Mouse (Mus musculus) layer of hippocampus, adult 2 months (tissue): ENCODE results near the gene Slc35b2. TPM values are rescaled to one million over a fixed set of nuclear protein-coding genes. Genes with fewer than 3 reads are reported as not detected.

Experiments
- DNase-seq, 2 experiments: peaks; one replicate each; pipeline ENCODE4 v3.0.0; 2022; ENCODE audit warnings: low spot score in 2 of 2
- H3K27ac ChIP-seq: fragments of 200-600 bp; 2 replicates; pipeline ENCODE4 v1.8.1; 2022
- H3K4me3 ChIP-seq: fragments of 200-600 bp; 2 replicates; pipeline ENCODE4 v1.8.1; 2022; ENCODE audit warnings: mild to moderate bottlenecking
- CTCF ChIP-seq: fragments of 200-600 bp; conservative IDR thresholded peaks from 2 replicates; pipeline ENCODE4 v1.8.1; 2022; ENCODE audit warnings: antibody characterized with exemption, mild to moderate bottlenecking, moderate library complexity
- total RNA-seq, 2 experiments: library from RNA; stranded (reverse); gene quantifications; 2 replicates each; pipeline ENCODE4 v1.2.3; 2021

Gene Slc35b2
- total RNA-seq, 2 experiments from 2014 or later, result 31.1 to 31.8 TPM

DNA sequence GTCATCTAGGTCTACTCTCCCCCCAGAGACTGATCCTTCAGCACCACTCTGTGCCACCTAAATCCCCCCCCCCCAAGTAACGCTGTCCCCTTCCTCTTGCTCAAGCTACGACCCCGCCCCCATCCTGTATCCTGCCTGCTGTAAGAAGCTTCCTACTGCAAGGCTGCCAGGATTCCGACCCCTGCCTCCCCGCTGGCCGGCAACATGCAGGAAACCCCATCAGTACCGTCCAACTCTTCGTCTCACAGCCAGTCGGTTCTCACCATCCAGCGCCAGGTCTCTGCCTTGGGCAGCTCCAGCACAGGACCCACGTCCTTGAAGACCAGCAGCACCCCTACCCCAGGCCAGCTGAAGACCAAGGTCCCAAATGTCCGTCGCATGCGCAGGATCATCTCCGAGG is 30.8 kb upstream of the Slc35b2 start:
- Histone ChIP-seq H3K27ac (no peak overlapping the region), H3K4me3 (no peak overlapping the region)
- no peak for DNase-seq
- TF ChIP-seq CTCF, result no peak

DNA sequence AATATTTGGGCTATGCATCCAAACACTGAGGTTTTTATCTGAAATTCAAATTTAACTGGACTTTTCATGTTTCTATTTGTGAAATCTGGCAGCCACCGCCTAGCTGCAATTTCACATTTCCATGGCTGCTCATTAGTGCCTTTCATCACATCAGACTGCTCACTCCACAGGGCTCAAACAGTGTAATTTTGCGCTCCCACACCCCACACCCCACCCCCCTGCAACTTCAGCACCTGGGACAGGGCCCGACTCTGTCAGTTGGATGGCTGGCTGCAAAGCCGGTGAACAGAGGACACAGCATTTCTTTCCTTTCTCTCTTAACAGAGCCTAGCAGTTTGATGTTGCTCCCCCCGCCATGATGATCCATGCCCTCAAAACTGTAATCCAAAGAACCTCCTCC is 27.4 kb upstream of the Slc35b2 start:
- Histone ChIP-seq H3K4me3 (no peak overlapping the region), H3K27ac (no peak overlapping the region)
- no peak for DNase-seq
- TF ChIP-seq CTCF, result no peak

DNA sequence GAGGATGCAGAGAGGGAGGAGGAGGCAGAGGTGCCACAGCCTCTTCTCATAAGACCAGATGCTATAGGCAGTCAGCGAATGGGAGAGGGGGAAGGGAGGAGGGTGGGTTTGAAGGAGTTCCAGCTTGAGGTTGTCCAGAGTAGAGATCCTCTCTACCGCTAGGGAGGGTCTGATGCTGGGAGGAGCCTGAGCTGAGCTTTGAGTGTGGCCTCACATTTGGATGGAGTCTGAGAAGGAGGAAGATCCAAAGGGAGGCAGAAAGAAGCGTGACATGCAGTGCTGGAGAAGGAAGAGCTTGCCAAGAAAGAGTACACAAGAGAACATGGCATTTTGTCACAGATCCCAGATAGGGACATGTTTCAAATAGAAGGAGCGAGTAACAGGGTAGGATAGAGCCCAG is 25.3 kb upstream of the Slc35b2 start:
- DNase-seq, result no peak
- no peak for TF ChIP-seq CTCF
- H3K27ac ChIP-seq, result peak overlapping the region; percentile 36; the same call in 1 of the 2 replicates
- H3K4me3 ChIP-seq, result no peak overlapping the region

DNA sequence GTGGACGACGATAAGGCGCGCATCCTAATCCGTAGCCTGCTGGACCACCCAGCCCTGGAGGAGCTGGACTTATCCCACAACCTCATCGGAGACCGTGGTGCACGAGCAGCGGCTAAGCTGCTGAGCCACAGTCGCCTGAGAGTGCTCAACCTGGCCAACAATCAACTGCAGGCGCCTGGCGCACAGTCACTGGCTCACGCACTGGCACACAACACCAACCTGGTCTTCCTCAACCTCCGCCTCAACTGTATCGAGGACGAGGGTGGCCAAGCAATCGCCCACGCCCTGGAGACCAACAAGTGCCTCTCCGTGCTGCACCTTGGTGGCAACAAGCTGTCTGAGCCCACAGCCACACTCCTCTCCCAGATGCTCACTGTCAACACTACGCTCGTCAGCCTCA is 24.0 kb upstream of the Slc35b2 start:
- Histone ChIP-seq H3K4me3 (no peak overlapping the region), H3K27ac (no peak overlapping the region)
- no peak for TF ChIP-seq CTCF
- DNase-seq, result no peak

DNA sequence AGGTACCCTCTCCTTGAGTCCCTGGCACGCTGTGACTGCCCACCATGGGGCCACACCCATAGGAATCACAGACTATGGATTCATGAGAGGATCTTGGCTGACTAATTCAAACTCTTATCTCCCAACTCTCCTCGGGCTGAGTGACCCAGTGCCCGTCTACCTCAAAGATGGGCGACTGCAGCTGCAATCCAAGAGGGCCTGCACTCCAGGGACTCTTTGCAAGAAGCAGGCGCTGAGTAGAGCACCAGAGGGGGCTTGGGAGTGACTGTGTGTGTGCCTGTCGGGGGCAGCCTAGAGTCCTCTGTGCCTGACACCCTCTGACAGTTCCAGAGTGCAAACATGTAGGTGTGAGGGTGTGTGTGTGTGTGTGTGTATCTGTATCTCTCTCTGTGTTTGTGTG is 21.5 kb upstream of the Slc35b2 start:
- no peak for TF ChIP-seq CTCF
- no peak overlapping the region for H3K4me3 ChIP-seq
- 0 out of 2 replicates have a peak overlapping the region, but pooled peaks have one; percentile 2 for H3K27ac ChIP-seq
- DNase-seq, result no peak

DNA sequence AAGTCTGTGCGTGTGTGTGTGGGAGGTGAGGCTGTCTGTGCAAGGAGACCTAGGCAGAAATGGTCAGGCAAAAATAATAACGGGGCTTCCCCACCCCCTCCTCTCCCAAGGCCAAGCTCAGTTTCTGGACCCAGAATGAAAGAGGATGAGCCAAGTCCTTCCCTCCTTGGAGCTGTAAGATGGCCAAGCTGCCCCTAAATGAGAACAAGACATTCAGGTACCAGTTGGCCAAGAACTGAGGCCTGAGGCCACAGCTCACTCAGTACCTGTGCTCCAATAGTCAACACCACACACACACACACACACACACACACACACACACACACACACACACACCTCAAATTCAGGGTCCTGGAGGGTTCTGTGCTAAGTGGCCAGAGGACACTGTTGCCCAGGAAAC is 21.0 kb upstream of the Slc35b2 start:
- no peak for DNase-seq
- Histone ChIP-seq H3K27ac (peak overlapping the region; percentile 59; the same call in 1 of the 2 replicates), H3K4me3 (no peak overlapping the region)
- TF ChIP-seq CTCF, result no peak

DNA sequence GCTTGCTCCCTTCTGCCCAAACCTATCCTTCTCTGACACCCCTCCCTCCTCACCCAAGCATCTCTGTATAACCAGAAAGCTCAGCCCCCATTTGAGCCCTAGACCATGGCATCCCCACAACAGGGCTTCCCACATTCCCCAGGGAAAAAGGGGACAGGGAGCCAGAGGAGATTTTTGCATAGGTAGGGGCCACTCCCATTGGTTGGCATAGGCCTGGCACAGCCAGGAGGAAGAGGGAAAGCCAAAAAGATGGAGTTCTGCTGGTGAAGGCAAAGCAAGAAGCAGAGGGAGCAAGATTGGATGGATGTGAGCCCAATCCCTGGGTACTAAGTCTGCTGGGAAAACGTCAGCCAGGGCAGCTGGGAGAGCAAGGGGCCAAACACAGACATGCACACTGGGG is 20.6 kb upstream of the Slc35b2 start:
- Histone ChIP-seq H3K4me3 (no peak overlapping the region), H3K27ac (peak overlapping the region; percentile 59; the same call in 1 of the 2 replicates)
- no peak for TF ChIP-seq CTCF
- DNase-seq, result no peak

DNA sequence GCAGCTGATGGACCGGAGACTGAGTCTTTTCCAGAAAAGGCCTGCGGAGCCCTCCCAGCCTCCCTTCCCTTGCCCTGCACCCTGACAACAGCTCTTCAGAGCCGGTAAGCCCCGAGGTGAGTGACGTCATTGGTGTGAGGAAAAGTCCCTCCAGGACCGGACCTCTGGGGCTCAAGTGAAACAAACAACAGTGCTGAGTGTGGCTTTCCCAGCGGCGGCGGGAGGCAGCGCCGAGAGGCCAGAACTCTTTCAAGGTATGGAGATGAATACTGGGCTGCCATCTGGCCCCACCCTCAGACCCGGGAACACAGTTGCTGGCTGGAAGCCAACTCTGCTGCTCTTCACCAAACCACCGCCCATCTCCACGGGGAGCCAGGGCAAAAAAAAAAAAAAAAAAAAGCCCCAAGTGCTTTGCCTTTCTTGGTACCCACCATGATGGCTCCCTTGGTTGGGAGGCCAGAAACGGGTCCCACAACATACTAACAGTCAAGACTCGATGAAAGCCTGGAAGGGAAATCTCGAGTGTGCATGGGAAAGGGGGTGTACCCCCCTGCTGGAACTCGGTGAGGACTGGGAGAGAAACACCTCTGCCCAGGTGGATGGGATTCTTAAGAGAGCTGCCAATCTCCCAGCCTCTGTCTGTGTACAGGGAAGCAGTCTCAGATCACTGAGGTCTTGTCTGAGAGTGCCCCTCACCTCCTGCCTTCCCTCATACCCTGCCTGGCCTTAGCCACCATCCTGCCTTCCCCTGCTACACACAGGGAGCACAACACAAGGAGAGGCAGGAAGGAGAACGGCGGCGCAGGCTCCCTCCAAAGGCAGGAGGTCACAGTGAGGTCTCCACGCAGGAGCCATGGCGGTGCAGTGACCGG is 19.4 kb upstream of the Slc35b2 start:
- peak overlapping the region; percentile 59; the same call in 1 of the 2 replicates for H3K27ac ChIP-seq

DNA sequence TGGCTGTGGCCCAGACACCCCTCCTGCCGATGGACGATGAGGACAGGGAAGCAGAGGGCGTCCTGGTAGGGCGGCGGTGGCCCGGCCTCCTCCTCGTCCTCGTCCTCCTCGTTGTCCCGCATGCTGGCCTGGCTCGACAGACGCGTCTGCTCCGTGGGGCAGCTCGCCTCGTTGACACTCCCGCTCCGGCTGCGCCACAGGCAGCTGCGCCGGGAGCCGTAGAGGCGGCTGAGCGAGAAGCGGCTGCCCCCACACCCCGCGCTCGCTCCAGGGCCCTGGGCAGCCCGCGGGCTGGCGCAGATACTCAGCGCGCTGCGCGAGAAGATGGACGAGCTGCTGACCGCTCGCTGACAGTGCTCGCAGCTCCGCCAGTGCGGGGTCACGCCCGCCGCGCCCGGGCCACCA is 18.8 kb upstream of the Slc35b2 start:
- no peak overlapping the region for H3K4me3 ChIP-seq
- peak overlapping the region; percentile 59; the same call in 1 of the 2 replicates for H3K27ac ChIP-seq
- DNase-seq, result no peak
- no peak for TF ChIP-seq CTCF

More for the DNA sequence above, 19.4 kb upstream of the Slc35b2 start:
- no peak overlapping the region for H3K4me3 ChIP-seq
- no peak for TF ChIP-seq CTCF
- DNase-seq, result no peak

DNA sequence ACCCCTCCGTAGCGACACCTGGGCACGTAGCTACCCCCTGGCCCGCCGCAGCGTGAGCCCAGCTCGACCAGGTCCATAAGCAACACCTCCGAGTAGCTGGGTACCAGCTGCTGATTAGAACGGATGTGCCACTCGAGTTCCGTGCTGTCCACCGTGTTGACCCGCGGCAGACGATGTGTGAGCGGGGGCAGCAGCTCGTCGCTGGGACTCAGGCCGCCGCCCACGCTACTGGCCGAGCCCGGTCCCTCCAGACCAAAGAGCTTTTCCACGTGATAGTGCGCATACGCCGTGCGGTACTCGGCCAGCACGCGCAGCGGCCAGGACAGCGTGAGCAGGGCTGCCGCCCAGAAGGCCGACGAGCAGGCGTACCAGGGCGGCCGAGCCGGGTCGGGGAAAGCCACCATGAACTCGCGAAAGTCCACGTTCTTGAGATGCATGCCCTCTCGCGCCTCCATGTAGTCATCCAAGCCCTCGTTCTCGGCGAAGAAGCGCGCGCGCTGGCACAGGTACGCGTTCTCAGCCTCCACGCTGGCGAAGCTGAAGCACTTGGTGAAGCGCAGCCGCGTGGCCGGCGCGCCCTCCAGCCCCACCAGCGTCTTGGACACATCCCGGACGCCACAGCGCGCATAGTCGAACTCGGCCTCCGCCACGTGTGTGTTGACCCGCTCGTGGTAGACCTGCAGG is 18.3 kb upstream of the Slc35b2 start:
- DNase-seq, result no peak
- peak overlapping the region; percentile 59; the same call in 1 of the 2 replicates for H3K27ac ChIP-seq
- peak overlapping the region; percentile 0; the same call in 1 of the 2 replicates for H3K4me3 ChIP-seq
- no peak for TF ChIP-seq CTCF

DNA sequence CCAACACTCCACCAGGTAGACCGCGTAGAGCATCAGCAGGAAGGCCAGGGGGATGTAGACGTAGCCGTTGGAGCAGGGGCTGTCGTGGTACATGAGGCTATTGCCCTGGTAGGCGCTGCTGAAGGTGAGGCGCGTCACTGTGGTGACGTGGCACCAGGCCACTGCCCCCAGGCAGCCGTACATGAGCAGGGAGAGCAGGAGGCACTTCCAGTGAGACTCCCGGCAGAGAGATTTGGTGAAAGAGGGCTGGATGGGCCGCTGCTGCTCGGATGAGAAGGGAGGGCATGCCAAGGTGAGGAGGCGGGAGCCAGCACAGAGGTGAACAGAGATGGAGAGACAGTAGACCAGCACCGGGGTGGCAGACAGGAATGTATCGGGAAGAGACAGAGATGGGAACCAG is 16.7 kb upstream of the Slc35b2 start:
- DNase-seq, result no peak
- peak overlapping the region; percentile 33; the same call in 1 of the 2 replicates for H3K4me3 ChIP-seq
- peak overlapping the region; percentile 36; the same call in 1 of the 2 replicates for H3K27ac ChIP-seq
- no peak for TF ChIP-seq CTCF

DNA sequence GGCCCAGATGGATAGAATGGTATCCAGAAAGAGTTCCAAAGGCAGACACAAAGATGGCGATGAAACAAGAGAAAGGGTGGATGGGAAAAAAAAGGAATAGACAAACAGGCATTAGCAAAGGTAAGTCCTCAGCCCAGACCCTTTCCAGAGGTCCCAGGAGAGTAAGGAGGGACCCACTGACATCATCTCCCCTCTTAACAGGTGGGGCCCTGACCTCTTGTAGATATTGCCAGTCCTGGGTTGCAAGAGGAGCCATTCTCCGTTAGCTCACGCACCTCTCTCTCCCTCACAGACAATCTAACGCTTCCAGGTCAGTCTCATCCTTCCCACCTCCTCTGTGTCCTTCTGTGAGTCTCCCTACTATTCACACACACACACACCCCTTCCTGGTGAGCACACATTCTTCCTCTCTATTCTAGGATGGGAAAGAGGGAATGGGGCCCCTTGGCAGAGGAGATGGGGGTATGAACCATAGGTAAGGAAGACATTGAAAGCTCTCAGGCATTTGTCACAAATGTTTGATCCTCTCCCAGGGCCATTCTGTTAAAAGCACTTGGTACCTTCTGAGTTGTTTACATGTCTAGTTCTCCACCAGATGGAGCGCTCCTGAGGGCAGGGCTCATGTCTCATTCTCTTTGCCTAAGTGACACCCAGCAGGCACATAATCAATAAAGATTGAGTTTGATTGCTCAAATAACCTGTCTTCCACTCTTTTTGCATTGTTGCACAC is 16.0 kb upstream of the Slc35b2 start:
- H3K27ac ChIP-seq, result peak overlapping the region; percentile 36; the same call in 1 of the 2 replicates
- peak overlapping the region; percentile 75 for H3K4me3 ChIP-seq
- TF ChIP-seq CTCF, result peak; percentile 27; the same call in 1 of the 2 replicates
- DNase-seq, result no peak
